Mouse (Mus musculus) embryonic facial prominence, embryonic 11.5 days (tissue): ENCODE measurements around the gene Olfr288. TPM values are rescaled to one million over a fixed set of nuclear protein-coding genes. Genes with fewer than 3 reads are reported as not detected.

ENCODE experiments used
- ATAC-seq: fragments of 200-750 bp; cut with Nextera tagmentation; replicated peaks from 2 replicates; pipeline ENCODE4 v1.8.0; 2017; ENCODE audit warnings: low read depth; ENCODE audit not compliant: insufficient number of reproducible peaks, low FRiP score, low TSS enrichment
- DNase-seq: peaks from one replicate; pipeline ENCODE4 v3.0.0-alpha.2; 2015; ENCODE audit warnings: low spot score
- H3K27ac ChIP-seq: fragments of 300-500 bp; sonication (generic); replicated peaks from 2 replicates; pipeline ENCODE4 v1.5.1; 2014; ENCODE audit warnings: mild to moderate bottlenecking, low read depth, low read length, control low read depth
- H3K27me3 ChIP-seq: fragments of 300-500 bp; sonication (generic); 2 replicates; pipeline ENCODE4 v1.6.1; 2014; ENCODE audit warnings: mild to moderate bottlenecking, low read length, moderate library complexity, mixed read lengths; ENCODE audit not compliant: control insufficient read depth, insufficient read depth
- H3K36me3 ChIP-seq: fragments of 300-500 bp; sonication (generic); replicated peaks from 2 replicates; pipeline ENCODE4 v1.6.1; 2014; ENCODE audit warnings: low read depth, mild to moderate bottlenecking, low read length, moderate library complexity, mixed read lengths; ENCODE audit not compliant: control insufficient read depth, insufficient read depth
- H3K4me1 ChIP-seq: fragments of 300-500 bp; sonication (generic); 2 replicates; pipeline ENCODE4 v1.6.1; 2014; ENCODE audit warnings: low read length, mixed read lengths; ENCODE audit not compliant: control insufficient read depth, insufficient read depth
- H3K4me2 ChIP-seq: fragments of 300-500 bp; sonication (generic); 2 replicates; pipeline ENCODE4 v1.6.1; 2014; ENCODE audit warnings: low read depth, mild to moderate bottlenecking, control low read depth, low read length, moderate library complexity
- H3K4me3 ChIP-seq: fragments of 300-500 bp; sonication (generic); 2 replicates; pipeline ENCODE4 v1.5.1; 2014; ENCODE audit warnings: low read depth, low read length, control low read depth
- H3K9ac ChIP-seq: fragments of 300-500 bp; sonication (generic); replicated peaks from 2 replicates; pipeline ENCODE4 v1.6.1; 2014; ENCODE audit warnings: mild to moderate bottlenecking, control low read depth, low read length
- H3K9me3 ChIP-seq: fragments of 300-500 bp; sonication (generic); replicated peaks from 2 replicates; pipeline ENCODE4 v1.6.1; 2016; ENCODE audit warnings: mild to moderate bottlenecking, low read length, inconsistent platforms, mixed read lengths; ENCODE audit not compliant: control insufficient read depth
- WGBS: fragments of 180-500 bp; shearing (Covaris S2); extraction: QIAGEN DNeasy Blood & Tissue Kit; methylation state at CpG from one replicate; pipeline ENCODE4 v1.1.7; 2014; 5-methylcytosine and 5-hydroxymethylcytosine counted together
- polyA plus RNA-seq: library from polyadenylated mRNA; unstranded; fragments of >200 nt; fragmentation: Nextera tagmentation; extraction: Ambion mirVana; gene quantifications from 2 replicates; pipeline ENCODE4 v1.2.1, GENCODE M21; 2014

Olfr288 gene
- polyA plus RNA-seq, 1 experiment from 2014 or later, result not detected

- Histone ChIP-seq H3K9ac (no peak overlapping the region), H3K36me3 (no peaks in the 10 kb centered on the region), H3K4me1 (peaks cover 4% of the 10 kb centered on the region), H3K4me3 (no peak overlapping the region), H3K9me3 (no peaks in the 10 kb centered on the region), H3K4me2 (no peak overlapping the region), H3K27ac (no peak overlapping the region), H3K27me3 (peaks cover 35% of the 10 kb centered on the region)
- ATAC-seq (no peak), DNase-seq (no peak)
- WGBS, result 76% methylated on average over 5 of the region's 5 CpGs
These were observed 23.2 kb downstream of the Olfr288 start for GRCm38 (mm10) chr15:98172113-98172512.

DNA sequence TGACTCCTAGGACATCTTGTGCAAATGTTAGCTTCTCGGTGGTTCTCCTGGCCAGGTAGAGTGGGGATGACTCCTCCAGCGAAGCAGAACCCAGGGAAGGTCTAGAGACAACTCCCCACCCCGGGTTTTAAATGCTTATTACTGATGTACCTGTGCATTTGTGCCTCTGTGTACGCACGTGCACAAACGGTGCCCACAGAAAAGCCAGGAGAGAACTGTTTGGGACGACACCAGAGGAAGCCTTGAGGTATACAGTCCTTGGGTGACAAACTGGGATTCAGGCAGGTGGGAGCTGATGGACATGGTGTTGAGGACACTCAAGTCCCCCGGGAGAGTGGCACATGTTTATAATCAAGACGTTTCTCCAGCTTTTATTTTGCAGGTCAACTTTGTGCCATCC lies 24.4 kb downstream of the Olfr288 start:
- Histone ChIP-seq H3K4me2 (no peak overlapping the region), H3K27ac (no peak overlapping the region), H3K27me3 (peaks cover 39% of the 10 kb centered on the region), H3K9ac (no peak overlapping the region), H3K36me3 (no peaks in the 10 kb centered on the region), H3K9me3 (no peaks in the 10 kb centered on the region), H3K4me1 (peaks cover 4% of the 10 kb centered on the region), H3K4me3 (no peak overlapping the region)
- DNase-seq (no peak), ATAC-seq (no peak)
- WGBS, result 65% methylated on average over 9 of the region's 9 CpGs

DNA sequence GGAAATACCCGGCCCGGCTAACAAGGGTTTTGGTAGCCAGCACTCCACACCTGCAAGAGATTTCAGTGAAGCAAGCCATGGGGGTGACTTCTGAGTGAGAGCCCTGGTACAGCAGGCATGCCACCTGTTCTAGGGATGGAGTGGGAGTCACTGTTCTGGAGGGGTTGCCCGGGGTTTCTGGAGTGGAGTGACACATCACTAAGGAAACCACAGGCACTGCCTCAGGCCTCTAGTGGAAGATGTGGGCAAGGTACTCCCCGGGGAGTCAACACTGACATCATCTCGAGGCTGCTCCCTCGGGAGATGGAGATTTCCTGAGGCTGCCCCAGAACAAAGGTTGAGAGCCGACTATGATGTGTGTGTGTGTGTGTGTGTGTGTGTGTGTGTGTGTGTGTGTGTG lies 25.0 kb downstream of the Olfr288 start:
- Histone ChIP-seq H3K4me1 (peaks cover 4% of the 10 kb centered on the region), H3K4me3 (no peak overlapping the region), H3K36me3 (no peaks in the 10 kb centered on the region), H3K27me3 (peaks cover 39% of the 10 kb centered on the region), H3K4me2 (no peak overlapping the region), H3K9me3 (no peaks in the 10 kb centered on the region), H3K9ac (no peak overlapping the region), H3K27ac (no peak overlapping the region)
- DNase-seq (peak; percentile 9), ATAC-seq (no peak)
- 41% methylated on average over 7 of the region's 7 CpGs for WGBS

DNA sequence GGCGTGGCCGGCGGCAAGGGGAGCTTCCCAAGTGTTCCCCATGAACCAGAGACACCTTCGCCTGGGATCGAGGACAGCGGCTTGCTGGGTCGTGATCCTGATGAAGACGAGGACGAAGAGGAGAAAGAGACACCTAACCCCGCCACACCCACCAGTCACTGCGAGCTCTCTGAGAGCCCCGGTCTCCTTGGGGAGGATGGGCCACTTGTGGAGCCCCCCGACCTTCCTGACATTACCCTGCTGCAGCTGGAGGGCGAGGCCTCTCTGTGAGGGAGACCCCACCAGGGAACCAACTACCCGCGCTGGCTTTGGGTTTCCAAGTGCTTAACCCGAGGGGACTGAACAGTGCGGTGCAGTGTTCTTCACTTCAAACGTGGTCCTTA lies 26.7 kb downstream of the Olfr288 start:
- Histone ChIP-seq H3K4me3 (peak overlapping the region; percentile 47), H3K4me2 (peak overlapping the region; percentile 87), H3K4me1 (peaks cover 4% of the 10 kb centered on the region), H3K27me3 (peaks cover 39% of the 10 kb centered on the region), H3K9me3 (no peaks in the 10 kb centered on the region), H3K27ac (no peak overlapping the region), H3K9ac (no peak overlapping the region), H3K36me3 (no peaks in the 10 kb centered on the region)
- 4% methylated on average over 18 of the region's 19 CpGs for WGBS
- DNase-seq, result no peak
- no peak for ATAC-seq

DNA sequence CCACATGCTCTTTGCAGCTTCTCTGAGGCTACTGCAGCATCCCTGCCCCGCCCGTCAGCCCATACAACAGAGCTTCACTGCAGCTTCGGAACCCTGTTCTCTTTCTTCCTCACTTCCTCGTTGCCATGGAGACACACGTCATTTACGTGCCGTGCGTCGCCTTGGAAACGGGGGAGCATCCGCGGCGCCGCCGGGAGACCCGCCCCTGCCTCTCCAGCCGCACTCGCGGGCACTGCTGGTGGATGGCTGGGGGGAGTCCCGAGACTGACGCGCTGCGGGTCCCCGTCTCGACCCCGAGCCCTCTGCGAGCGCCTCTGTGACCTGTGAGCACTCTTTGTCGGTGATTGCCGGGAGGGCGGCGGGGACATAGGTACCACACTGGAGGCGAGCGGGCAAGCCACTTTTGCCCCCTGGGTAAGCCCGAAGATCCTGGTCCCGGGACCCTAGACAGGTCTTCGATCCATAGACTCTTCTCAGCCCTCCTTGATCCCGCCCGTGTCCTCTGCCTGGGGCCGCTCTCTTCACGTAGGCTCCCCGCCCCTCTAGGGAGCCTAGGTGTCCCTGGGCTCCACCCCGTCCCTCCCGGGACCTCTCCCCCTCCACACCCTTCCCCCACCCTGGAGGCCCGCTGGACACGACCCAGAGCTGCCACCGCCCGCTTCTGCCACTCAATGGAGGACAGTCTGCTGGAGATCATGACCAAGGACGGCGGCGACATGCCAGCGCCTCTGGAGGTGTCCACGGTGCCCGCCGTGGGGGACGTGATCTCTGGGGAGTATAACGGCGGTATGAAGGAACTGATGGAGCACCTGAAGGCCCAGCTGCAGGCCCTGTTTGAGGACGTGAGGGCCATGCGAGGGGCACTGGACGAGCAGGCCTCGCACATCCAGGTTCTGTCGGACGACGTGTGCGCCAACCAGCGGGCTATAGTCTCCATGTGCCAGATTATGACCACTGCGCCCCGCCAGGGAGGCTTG lies 27.4 kb downstream of the Olfr288 start:
- peak overlapping the region; percentile 47 for H3K4me3 ChIP-seq
- H3K27me3 ChIP-seq, result peaks cover 39% of the 10 kb centered on the region
- WGBS, result under 1% methylated on average over 69 of the region's 69 CpGs
- peak overlapping the region; percentile 87 for H3K4me2 ChIP-seq
- H3K27ac ChIP-seq, result no peak overlapping the region
- ATAC-seq (peak; percentile 86), DNase-seq (peak; percentile 97)
- H3K4me1 ChIP-seq, result peaks cover 4% of the 10 kb centered on the region
- no peaks in the 10 kb centered on the region for H3K9me3 ChIP-seq
- no peaks in the 10 kb centered on the region for H3K36me3 ChIP-seq
- H3K9ac ChIP-seq, result peak overlapping the region; percentile 54; the same call in 1 of the 2 replicates

DNA sequence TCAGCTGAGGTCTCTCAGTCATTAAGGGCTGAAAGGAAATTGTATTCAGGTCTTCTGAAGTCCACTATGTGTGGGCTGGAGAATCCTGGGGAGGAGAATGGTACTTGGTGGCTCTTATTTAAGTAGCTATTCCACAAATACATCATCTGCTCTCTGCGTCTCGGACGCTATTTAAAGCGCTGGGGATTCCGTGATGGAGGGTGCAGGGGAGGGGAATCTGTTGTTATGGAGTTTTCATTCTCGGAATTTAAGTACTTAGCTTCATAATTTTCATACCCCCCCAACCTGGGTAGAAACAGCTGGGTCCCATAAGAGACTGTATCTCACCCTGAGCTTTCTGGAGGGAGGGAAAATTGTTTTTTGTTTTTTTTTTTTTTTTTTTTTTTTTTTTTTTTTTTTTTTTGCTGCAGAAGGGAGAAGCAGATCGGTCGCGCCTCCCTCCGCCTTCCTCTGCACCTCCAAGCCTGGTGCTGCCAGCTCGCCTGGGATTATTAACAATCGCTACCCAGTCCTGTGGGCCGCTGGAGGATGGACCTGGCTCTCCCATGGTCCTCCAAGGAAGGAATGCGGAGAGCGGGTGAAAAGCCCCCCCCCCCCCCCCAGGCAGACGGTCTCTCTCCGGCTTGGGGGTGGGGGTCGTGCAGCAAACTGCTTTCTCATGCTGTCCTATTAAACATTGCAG lies 28.2 kb downstream of the Olfr288 start, which contains the start of gene Ccdc184:
TSS of gene Ccdc184 (plus strand) at position 196 of the 682 bp plus-strand sequence.
- Histone ChIP-seq H3K4me3 (peak within 1 kb of the TSS; percentile 47), H3K36me3 (no peaks in the 10 kb centered on the region), H3K9ac (peak within 1 kb of the TSS; percentile 54; the same call in 1 of the 2 replicates), H3K27me3 (peaks cover 39% of the 10 kb centered on the region), H3K9me3 (no peaks in the 10 kb centered on the region), H3K4me2 (peak within 1 kb of the TSS; percentile 87), H3K27ac (no peak within 1 kb of the TSS), H3K4me1 (peaks cover 4% of the 10 kb centered on the region)
- peak; percentile 32 for DNase-seq
- ATAC-seq, result peak; percentile 45
- 3% methylated on average over 18 of the region's 18 CpGs for WGBS

- peaks cover 4% of the 10 kb centered on the region for H3K4me1 ChIP-seq
- no peaks in the 10 kb centered on the region for H3K36me3 ChIP-seq
- H3K27me3 ChIP-seq, result peaks cover 36% of the 10 kb centered on the region
- H3K4me3 ChIP-seq, result no peak within 1 kb of the TSS
- H3K9ac ChIP-seq, result no peak within 1 kb of the TSS
- DNase-seq, result no peak
- no peak within 1 kb of the TSS for H3K4me2 ChIP-seq
- no peak for ATAC-seq
- no peak within 1 kb of the TSS for H3K27ac ChIP-seq
- WGBS, result 80% methylated on average over 5 of the region's 5 CpGs
- H3K9me3 ChIP-seq, result no peaks in the 10 kb centered on the region
These were observed 29.8 kb downstream of the Olfr288 start, which contains the start of gene Asb8 for GRCm38 (mm10) chr15:98165525-98165924. Gene Asb8, minus strand, starts transcription at chr15:98165625.
